Mouse (Mus musculus) liver, embryonic 14.5 days (tissue): ENCODE measurements around the gene Rgs2.

Experiments
- CTCF ChIP-seq: IDR thresholded peaks from 2 replicates; pipeline ENCODE4 v1.5.1; 2016; ENCODE audit warnings: antibody characterized with exemption, low read depth, control low read depth
- EP300 ChIP-seq: IDR thresholded peaks from 2 replicates; pipeline ENCODE4 v1.6.1; 2016; ENCODE audit warnings: antibody characterized with exemption, low read depth

- no peak for TF ChIP-seq CTCF
- TF ChIP-seq EP300, result no peak
Observed at GRCm38 (mm10) chr1:144005648-144006047, 1.7 kb upstream of the Rgs2 start.
